Mouse (Mus musculus) forebrain, embryonic 15.5 days (tissue): ENCODE results near the gene Rnf144b. TPM values are rescaled to one million over a fixed set of nuclear protein-coding genes. Genes with fewer than 3 reads are reported as not detected.

Experiments
- ATAC-seq: fragments of 200-750 bp; cut with Nextera tagmentation; replicated peaks from 2 replicates; pipeline ENCODE4 v1.8.0; 2017; ENCODE audit warnings: mild to moderate bottlenecking, moderate TSS enrichment, moderate library complexity
- H3K27ac ChIP-seq: fragments of 300-500 bp; sonication (generic); replicated peaks from 2 replicates; pipeline ENCODE4 v1.5.1; 2015; ENCODE audit warnings: mild to moderate bottlenecking, inconsistent platforms
- H3K27me3 ChIP-seq: fragments of 300-500 bp; sonication (generic); 2 replicates; pipeline ENCODE4 v1.6.1; 2015; ENCODE audit warnings: inconsistent platforms
- H3K36me3 ChIP-seq: fragments of 300-500 bp; sonication (generic); 2 replicates; pipeline ENCODE4 v1.6.1; 2015; ENCODE audit warnings: mild to moderate bottlenecking, inconsistent platforms
- H3K4me1 ChIP-seq: fragments of 300-500 bp; sonication (generic); 2 replicates; pipeline ENCODE4 v1.6.1; 2015; ENCODE audit warnings: inconsistent platforms
- H3K4me2 ChIP-seq: fragments of 300-500 bp; sonication (generic); replicated peaks from 2 replicates; pipeline ENCODE4 v1.6.1; 2015; ENCODE audit warnings: mild to moderate bottlenecking, inconsistent platforms
- H3K4me3 ChIP-seq: fragments of 300-500 bp; sonication (generic); 2 replicates; pipeline ENCODE4 v1.5.1; 2015; ENCODE audit warnings: mild to moderate bottlenecking, inconsistent platforms
- H3K9ac ChIP-seq: fragments of 300-500 bp; sonication (generic); replicated peaks from 2 replicates; pipeline ENCODE4 v1.6.1; 2015; ENCODE audit warnings: mild to moderate bottlenecking, inconsistent platforms
- H3K9me3 ChIP-seq: fragments of 300-500 bp; sonication (generic); 2 replicates; pipeline ENCODE4 v1.6.1; 2016; ENCODE audit warnings: inconsistent platforms
- WGBS: fragments of 180-500 bp; shearing (Covaris S2); methylation state at CpG from one replicate; pipeline ENCODE4 v1.1.7; 2015; ENCODE audit warnings: mixed read lengths; 5-methylcytosine and 5-hydroxymethylcytosine counted together
- polyA plus RNA-seq: library from polyadenylated mRNA; unstranded; fragments of >200 nt; fragmentation: Nextera tagmentation; extraction: Ambion mirVana; gene quantifications from 2 replicates; pipeline ENCODE4 v1.2.1, GENCODE M21; 2015

Gene Rnf144b
- polyA plus RNA-seq, 1 experiment from 2014 or later: 0.37 TPM

DNA sequence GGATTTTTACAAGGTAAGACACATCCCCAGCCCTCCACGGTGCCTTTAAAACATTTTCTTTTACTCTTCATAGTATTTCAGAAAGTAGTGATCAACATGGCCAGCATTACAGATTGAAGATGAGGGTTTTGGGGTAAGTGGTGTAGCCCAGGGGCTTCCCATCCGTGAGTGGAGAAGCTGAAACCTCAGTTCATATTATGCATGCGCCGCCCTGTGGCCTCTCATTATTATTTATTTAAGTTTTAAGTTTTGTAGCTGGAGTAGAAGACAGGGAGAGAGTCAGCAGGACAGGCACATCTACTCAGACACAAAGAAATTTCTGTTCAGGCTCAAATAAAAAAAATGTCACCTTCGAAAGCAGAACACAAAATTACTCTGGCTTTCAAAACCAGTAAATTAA is 131.3 kb downstream of the Rnf144b start:
- no peak for ATAC-seq
- H3K4me2 ChIP-seq: no peak overlapping the region
- no peaks in the 10 kb centered on the region for H3K36me3 ChIP-seq
- no peaks in the 10 kb centered on the region for H3K27me3 ChIP-seq
- WGBS: 71% methylated on average over 5 of the region's 5 CpGs
- no peak overlapping the region for H3K9ac ChIP-seq
- no peak overlapping the region for H3K27ac ChIP-seq
- peaks cover 10% of the 10 kb centered on the region; the same call in 1 of the 2 replicates for H3K4me1 ChIP-seq
- no peaks in the 10 kb centered on the region for H3K9me3 ChIP-seq
- no peak overlapping the region for H3K4me3 ChIP-seq

DNA sequence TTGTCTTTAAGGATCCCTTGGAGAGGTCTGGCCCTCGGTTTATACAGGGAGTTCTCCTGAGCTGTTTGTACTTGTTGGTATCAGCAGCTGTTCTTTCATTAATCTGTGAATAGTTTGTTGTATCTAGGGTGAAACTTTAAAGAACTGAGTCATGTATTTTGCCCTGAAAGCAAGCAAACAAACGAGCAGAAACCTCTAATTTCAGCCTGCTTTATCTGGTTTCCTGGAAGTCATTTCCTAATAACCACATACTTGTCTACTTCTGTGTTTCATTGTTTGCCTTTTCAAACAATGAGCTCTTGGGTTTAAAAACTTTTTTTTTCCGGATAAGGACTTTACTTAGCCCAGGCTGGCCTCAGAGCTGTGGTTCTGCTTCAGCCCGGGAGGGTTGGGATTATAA is 136.8 kb downstream of the Rnf144b start:
- no peaks in the 10 kb centered on the region for H3K36me3 ChIP-seq
- WGBS: 42% methylated on average over 4 of the region's 4 CpGs
- no peaks in the 10 kb centered on the region for H3K27me3 ChIP-seq
- no peak overlapping the region for H3K4me2 ChIP-seq
- H3K4me1 ChIP-seq: peaks cover 8% of the 10 kb centered on the region; the same call in 1 of the 2 replicates
- no peak overlapping the region for H3K9ac ChIP-seq
- H3K9me3 ChIP-seq: no peaks in the 10 kb centered on the region
- no peak overlapping the region for H3K27ac ChIP-seq
- no peak overlapping the region for H3K4me3 ChIP-seq
- ATAC-seq: no peak

DNA sequence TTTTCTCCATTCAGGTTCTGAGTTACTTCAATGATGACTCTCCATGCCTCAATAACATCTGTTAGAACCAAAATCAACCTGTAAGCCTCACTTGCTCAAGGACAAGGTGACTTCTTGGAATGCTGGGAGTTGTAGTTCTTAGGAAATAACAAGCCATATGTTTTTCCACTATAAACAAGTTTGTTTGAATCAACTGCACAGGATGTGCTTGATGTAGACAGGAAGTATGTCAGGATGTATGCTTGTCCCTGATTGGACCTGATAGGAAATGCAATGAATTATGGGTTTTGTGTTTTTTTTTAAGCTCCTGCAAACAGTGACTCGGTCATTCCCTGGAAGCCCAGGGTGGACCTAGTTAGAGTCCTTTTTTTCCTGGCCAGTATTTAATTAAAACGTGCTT is 139.5 kb downstream of the Rnf144b start:
- H3K4me2 ChIP-seq: no peak overlapping the region
- WGBS: 64% methylated on average over 2 of the region's 2 CpGs
- no peak; the same call in 1 of the 2 replicates for ATAC-seq

DNA sequence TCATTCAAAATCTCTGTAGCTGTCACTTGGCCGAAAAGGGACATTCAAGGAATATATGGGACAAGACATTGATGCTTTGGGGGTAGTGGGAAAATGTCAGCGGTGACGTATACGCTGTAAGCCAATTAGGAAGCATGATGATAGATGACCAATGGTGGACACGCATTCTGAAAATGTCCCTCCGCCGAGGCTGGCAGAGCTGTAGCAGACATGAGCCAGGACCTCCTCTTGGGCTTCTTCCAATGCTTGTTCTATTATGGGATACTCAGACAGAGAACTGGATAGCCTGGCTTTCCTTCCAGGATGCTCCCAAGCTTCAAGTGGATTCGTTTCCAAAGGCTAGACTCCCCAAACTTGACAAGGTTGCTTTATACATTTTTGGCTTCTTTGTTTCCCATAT is 141.9 kb downstream of the Rnf144b start:
- no peak overlapping the region for H3K27ac ChIP-seq
- H3K4me1 ChIP-seq: no peaks in the 10 kb centered on the region
- no peaks in the 10 kb centered on the region for H3K9me3 ChIP-seq
- H3K36me3 ChIP-seq: no peaks in the 10 kb centered on the region
- 87% methylated on average over 8 of the region's 8 CpGs for WGBS
- H3K9ac ChIP-seq: no peak overlapping the region
- no peak overlapping the region for H3K4me2 ChIP-seq
- no peaks in the 10 kb centered on the region for H3K27me3 ChIP-seq
- no peak overlapping the region for H3K4me3 ChIP-seq
- ATAC-seq: no peak

More for the DNA sequence above, 139.5 kb downstream of the Rnf144b start:
- Histone ChIP-seq H3K36me3 (no peaks in the 10 kb centered on the region), H3K9ac (no peak overlapping the region), H3K27ac (no peak overlapping the region), H3K4me3 (no peak overlapping the region), H3K27me3 (no peaks in the 10 kb centered on the region), H3K4me1 (peaks cover 8% of the 10 kb centered on the region; the same call in 1 of the 2 replicates), H3K9me3 (no peaks in the 10 kb centered on the region)

DNA sequence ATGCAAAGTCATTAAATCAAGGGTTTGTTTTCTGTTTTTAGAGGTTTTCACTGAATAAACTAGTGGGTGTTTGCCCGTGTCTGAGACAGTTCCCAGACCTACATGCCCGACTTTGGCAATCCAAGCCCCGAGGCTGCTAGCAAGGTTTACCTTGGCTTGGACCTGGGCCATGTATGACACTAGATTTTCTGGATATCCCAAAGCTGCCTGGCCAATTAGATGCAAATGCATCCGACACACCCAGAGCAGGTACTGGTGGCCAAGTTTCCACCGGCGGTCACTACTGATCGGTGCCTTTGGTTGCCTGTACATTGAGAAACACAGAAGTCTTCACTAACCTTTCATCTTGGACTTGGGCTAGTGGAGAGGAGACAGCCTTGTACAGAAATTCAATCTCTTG is 144.0 kb downstream of the Rnf144b start:
- no peak overlapping the region for H3K4me2 ChIP-seq
- no peaks in the 10 kb centered on the region for H3K4me1 ChIP-seq
- no peak overlapping the region for H3K4me3 ChIP-seq
- no peak overlapping the region for H3K27ac ChIP-seq
- no peak overlapping the region for H3K9ac ChIP-seq
- ATAC-seq: no peak
- H3K36me3 ChIP-seq: no peaks in the 10 kb centered on the region
- no peaks in the 10 kb centered on the region for H3K27me3 ChIP-seq
- WGBS: 86% methylated on average over 7 of the region's 7 CpGs
- no peaks in the 10 kb centered on the region for H3K9me3 ChIP-seq

DNA sequence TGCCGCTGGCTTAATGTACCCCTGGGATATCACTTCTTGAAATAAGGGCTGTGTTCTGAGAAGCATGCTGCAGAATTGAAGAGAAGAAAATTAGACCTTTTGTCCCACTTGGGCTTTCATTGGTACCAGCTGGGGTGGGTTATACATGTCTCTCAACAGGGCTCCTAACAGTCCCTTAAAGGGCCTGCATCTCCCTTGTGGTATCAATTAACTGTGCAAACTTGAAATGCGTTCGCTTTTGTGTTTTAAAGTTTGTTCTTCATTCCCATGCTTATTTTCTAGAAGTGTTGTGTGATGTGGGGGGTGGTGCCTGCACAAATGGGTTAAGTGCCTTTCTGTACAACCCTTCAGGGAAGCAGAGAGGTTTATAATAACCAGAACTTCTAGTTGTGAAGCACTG is 145.8 kb downstream of the Rnf144b start:
- Histone ChIP-seq H3K27ac (no peak overlapping the region), H3K4me3 (no peak overlapping the region), H3K9me3 (no peaks in the 10 kb centered on the region), H3K9ac (no peak overlapping the region), H3K27me3 (no peaks in the 10 kb centered on the region), H3K4me2 (no peak overlapping the region), H3K4me1 (peaks cover 2% of the 10 kb centered on the region), H3K36me3 (no peaks in the 10 kb centered on the region)
- WGBS: 50% methylated on average over 3 of the region's 3 CpGs
- ATAC-seq: 0 out of 2 replicates have a peak, but pooled peaks have one; percentile 41

DNA sequence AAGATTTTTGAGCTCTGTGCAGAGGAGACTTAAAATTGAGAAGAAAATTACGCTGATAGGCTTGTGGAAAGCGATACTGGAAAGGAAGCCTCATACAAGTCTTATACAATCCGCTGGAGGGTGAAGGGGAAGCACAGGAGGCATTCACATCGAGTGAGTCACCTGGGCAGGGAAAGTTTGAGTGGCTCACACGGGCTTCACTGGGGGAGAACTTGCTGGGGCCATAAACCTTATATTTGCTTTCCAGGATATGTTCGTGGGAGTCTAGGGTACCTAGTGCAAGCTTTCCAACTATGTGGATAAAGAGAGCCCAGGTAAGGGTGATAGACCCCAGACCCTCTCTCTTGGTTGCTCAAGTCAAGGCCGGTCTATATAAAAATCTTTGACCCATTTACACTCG is 150.5 kb downstream of the Rnf144b start:
- Histone ChIP-seq H3K27me3 (no peaks in the 10 kb centered on the region), H3K4me3 (no peak overlapping the region), H3K9me3 (no peaks in the 10 kb centered on the region), H3K9ac (peak overlapping the region; percentile 11; the same call in 1 of the 2 replicates), H3K36me3 (no peaks in the 10 kb centered on the region), H3K4me2 (peak overlapping the region; percentile 33), H3K4me1 (peaks cover 8% of the 10 kb centered on the region), H3K27ac (no peak overlapping the region)
- 14% methylated on average over 8 of the region's 8 CpGs for WGBS
- ATAC-seq: no peak

DNA sequence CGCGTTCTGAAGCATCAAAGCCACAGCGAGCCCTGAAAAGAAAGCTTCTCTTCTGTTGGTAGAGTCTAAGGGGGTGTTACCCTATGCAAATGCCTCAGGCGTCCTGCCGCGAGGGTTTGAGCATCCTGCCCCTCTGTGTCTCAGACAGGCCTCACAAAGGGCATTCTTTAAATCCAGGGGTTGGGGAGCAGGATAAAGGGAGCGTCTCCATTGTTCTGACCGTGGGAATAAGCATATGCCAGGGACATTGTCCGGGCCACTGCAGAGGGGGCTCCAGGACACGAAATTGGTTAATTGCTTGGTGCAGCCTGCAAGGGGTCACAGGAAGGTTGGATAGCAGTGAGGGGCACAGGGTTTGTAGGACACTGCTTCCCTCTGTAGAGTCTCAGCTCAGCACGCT is 151.0 kb downstream of the Rnf144b start:
- peak; percentile 60 for ATAC-seq
- no peaks in the 10 kb centered on the region for H3K27me3 ChIP-seq
- peak overlapping the region; percentile 33 for H3K4me2 ChIP-seq
- 0 out of 2 replicates have a peak overlapping the region, but pooled peaks have one; percentile 3 for H3K4me3 ChIP-seq
- H3K36me3 ChIP-seq: no peaks in the 10 kb centered on the region
- no peaks in the 10 kb centered on the region for H3K9me3 ChIP-seq
- H3K9ac ChIP-seq: peak overlapping the region; percentile 11; the same call in 1 of the 2 replicates
- H3K4me1 ChIP-seq: peaks cover 8% of the 10 kb centered on the region
- H3K27ac ChIP-seq: no peak overlapping the region
- 2% methylated on average over 11 of the region's 11 CpGs for WGBS

DNA sequence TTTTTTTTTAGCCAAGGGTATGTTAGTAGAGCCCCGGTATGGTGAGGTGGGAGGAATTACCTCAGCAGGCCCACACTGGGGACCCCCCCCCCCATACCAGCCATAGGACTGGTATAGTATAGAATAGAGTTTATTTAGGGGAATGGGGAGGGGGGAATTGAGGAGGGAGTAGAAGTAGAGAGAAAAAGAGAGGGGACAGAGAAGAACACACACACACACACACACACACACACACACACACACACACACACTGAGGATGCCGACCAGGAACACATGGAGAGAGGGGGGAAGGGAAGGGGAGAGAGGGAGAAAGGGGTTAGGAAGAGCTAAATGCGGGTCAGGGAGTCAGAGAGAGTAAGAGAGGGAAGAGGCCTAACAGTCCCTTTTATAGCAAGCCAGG is 151.7 kb downstream of the Rnf144b start:
- WGBS: 15% methylated on average over 3 of the region's 3 CpGs
- Histone ChIP-seq H3K9ac (no peak overlapping the region), H3K4me1 (peaks cover 8% of the 10 kb centered on the region), H3K4me2 (no peak overlapping the region), H3K4me3 (no peak overlapping the region), H3K9me3 (no peaks in the 10 kb centered on the region), H3K27ac (no peak overlapping the region), H3K27me3 (no peaks in the 10 kb centered on the region), H3K36me3 (no peaks in the 10 kb centered on the region)
- ATAC-seq: no peak; the same call in 1 of the 2 replicates

DNA sequence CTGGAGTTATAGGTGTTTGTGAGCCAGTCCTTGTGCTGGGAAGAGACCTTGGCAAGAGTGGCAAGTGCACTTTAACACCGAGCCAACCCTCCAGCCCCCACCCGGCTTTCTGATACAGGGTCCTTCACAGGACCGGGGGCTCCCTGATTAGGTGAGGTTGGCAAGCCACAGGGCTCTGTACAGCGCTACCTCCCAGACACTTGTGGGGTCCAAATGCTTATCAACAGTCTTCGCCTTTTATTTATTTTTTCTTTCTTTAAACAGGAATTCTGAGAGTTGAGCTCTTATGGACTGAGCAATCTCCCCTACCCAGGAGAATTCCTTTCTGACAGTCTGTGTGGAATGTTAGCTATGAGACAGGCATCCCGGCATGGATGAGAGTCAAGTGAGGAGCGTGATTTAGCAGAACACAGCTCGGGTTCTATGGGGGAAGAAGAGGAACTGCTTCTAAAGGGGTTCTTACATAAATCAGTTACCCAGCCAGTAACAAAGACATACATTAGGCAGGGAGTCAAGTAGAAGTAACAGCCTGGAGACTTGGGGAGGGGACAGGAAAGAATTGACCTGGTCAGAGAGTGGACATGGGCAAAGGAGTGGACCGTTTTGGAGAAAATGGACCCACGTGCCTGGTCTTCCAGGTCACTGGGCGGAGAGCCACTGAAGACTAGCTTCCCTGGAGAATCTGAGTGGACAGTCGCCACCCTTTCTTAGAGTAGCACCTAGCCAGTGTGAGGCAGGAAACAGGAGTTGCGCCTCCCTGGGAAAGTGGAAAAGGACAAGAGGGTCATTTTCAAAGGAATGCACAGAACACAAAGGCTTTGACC is 154.8 kb downstream of the Rnf144b start:
- no peaks in the 10 kb centered on the region for H3K27me3 ChIP-seq
- ATAC-seq: no peak
- H3K9me3 ChIP-seq: no peaks in the 10 kb centered on the region
- 36% methylated on average over 13 of the region's 13 CpGs for WGBS
- no peak overlapping the region for H3K4me3 ChIP-seq
- no peak overlapping the region for H3K4me2 ChIP-seq
- H3K36me3 ChIP-seq: no peaks in the 10 kb centered on the region
- no peak overlapping the region for H3K9ac ChIP-seq
- no peak overlapping the region for H3K27ac ChIP-seq
- H3K4me1 ChIP-seq: peaks cover 8% of the 10 kb centered on the region

DNA sequence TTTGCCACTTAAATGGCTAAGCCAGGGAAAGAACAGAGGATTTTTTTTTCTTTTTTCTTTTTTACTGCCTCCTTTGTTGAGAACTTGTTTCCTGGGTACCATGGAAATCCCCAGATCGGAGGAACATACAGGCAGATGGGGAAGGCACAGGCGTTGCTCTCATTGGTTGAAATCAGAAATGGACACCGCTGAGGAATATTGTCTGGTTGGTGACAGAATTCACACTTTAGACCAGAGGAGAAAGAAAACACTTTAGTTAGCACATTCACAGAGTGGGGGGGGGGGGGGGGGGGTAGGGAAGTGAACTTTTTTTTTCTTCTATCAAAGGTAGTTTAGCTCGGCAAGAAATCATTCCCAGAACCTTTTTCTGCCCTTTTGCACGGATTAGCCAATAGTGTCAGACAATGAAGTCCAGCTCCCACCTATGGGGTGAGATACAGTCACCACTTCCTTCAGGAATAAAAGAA is 155.4 kb downstream of the Rnf144b start:
- Histone ChIP-seq H3K36me3 (no peaks in the 10 kb centered on the region), H3K27me3 (no peaks in the 10 kb centered on the region), H3K4me1 (peaks cover 8% of the 10 kb centered on the region), H3K9ac (no peak overlapping the region), H3K27ac (no peak overlapping the region), H3K9me3 (no peaks in the 10 kb centered on the region), H3K4me3 (no peak overlapping the region), H3K4me2 (no peak overlapping the region)
- WGBS: 7% methylated on average over 5 of the region's 5 CpGs
- no peak for ATAC-seq

DNA sequence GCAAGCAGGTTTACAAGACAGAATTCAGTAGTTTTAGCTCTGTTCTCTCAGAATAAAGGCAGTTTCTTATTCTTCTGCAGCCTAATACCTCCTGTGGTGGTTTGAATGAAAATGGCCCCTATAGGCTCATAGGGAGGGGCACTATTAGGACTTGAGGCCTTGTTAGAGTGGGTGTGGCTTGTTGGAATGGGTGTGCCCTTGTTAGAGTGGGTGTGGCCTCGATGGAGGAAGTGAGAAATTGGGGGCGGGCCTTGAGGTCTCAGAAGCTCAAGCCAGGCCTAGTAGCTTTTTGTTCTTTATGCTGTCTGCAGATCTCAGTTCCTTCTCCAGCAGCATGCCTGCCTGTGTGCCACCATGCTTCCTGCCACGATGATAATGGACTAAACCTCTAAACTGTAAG is 159.8 kb downstream of the Rnf144b start:
- H3K36me3 ChIP-seq: no peaks in the 10 kb centered on the region
- no peaks in the 10 kb centered on the region for H3K27me3 ChIP-seq
- H3K4me3 ChIP-seq: no peak overlapping the region
- no peak overlapping the region for H3K27ac ChIP-seq
- no peak overlapping the region for H3K9ac ChIP-seq
- ATAC-seq: no peak
- no peaks in the 10 kb centered on the region for H3K9me3 ChIP-seq
- H3K4me1 ChIP-seq: no peaks in the 10 kb centered on the region
- no peak overlapping the region for H3K4me2 ChIP-seq
- 68% methylated on average over 3 of the region's 3 CpGs for WGBS
